Mouse (Mus musculus) midbrain, embryonic 14.5 days (tissue): ENCODE results near the gene Spaar. TPM values are rescaled to one million over a fixed set of nuclear protein-coding genes. Genes with fewer than 3 reads are reported as not detected.
"Not testable (repeated sequence)": the region's sequence is repeated elsewhere in the genome, so short reads cannot be mapped to it uniquely, and the experiment has no call there.

Source experiments
- ATAC-seq: fragments of 200-750 bp; cut with Nextera tagmentation; 2 replicates; pipeline ENCODE4 v1.8.0; 2017; ENCODE audit warnings: moderate number of reproducible peaks, moderate library complexity; ENCODE audit not compliant: low FRiP score, low TSS enrichment
- DNase-seq: peaks from one replicate; pipeline ENCODE4 v3.0.0-alpha.2; 2015
- H3K27ac ChIP-seq: fragments of 300-500 bp; sonication (generic); replicated peaks from 2 replicates; pipeline ENCODE4 v1.5.1; 2014; ENCODE audit warnings: mild to moderate bottlenecking, low read depth, low read length, moderate library complexity
- H3K27me3 ChIP-seq: fragments of 300-500 bp; sonication (generic); 2 replicates; pipeline ENCODE4 v1.6.1; 2014; ENCODE audit warnings: low read length, control low read depth, mixed read lengths; ENCODE audit not compliant: control insufficient read depth, insufficient read depth
- H3K36me3 ChIP-seq: fragments of 300-500 bp; sonication (generic); 2 replicates; pipeline ENCODE4 v1.6.1; 2014; ENCODE audit warnings: low read length, control low read depth; ENCODE audit not compliant: control insufficient read depth, insufficient read depth
- H3K4me1 ChIP-seq: fragments of 300-500 bp; sonication (generic); 2 replicates; pipeline ENCODE4 v1.6.1; 2014; ENCODE audit warnings: mild to moderate bottlenecking, antibody characterized with exemption, low read length, control low read depth; ENCODE audit not compliant: control insufficient read depth, insufficient read depth
- H3K4me2 ChIP-seq: fragments of 300-500 bp; sonication (generic); 2 replicates; pipeline ENCODE4 v1.6.1; 2014; ENCODE audit warnings: mild to moderate bottlenecking, low read length, moderate library complexity
- H3K4me3 ChIP-seq: fragments of 300-500 bp; sonication (generic); replicated peaks from 2 replicates; pipeline ENCODE4 v1.5.1; 2014; ENCODE audit warnings: low read depth, low read length
- H3K9ac ChIP-seq: fragments of 300-500 bp; sonication (generic); replicated peaks from 2 replicates; pipeline ENCODE4 v1.6.1; 2014; ENCODE audit warnings: mild to moderate bottlenecking, low read length, moderate library complexity
- H3K9me3 ChIP-seq: fragments of 300-500 bp; sonication (generic); 2 replicates; pipeline ENCODE4 v1.6.1; 2016; ENCODE audit warnings: low read length, control low read depth, mixed read lengths; ENCODE audit not compliant: control insufficient read depth
- WGBS: fragments of 180-500 bp; shearing (Covaris S2); extraction: QIAGEN DNeasy Blood & Tissue Kit; methylation state at CpG from one replicate; pipeline ENCODE4 v1.1.7; 2014; 5-methylcytosine and 5-hydroxymethylcytosine counted together
- polyA plus RNA-seq: library from polyadenylated mRNA; unstranded; fragments of >200 nt; fragmentation: Nextera tagmentation; extraction: Ambion mirVana; gene quantifications from 2 replicates; pipeline ENCODE4 v1.2.1, GENCODE M21; 2014

Spaar gene
- polyA plus RNA-seq, 1 experiment from 2014 or later: not detected

DNA sequence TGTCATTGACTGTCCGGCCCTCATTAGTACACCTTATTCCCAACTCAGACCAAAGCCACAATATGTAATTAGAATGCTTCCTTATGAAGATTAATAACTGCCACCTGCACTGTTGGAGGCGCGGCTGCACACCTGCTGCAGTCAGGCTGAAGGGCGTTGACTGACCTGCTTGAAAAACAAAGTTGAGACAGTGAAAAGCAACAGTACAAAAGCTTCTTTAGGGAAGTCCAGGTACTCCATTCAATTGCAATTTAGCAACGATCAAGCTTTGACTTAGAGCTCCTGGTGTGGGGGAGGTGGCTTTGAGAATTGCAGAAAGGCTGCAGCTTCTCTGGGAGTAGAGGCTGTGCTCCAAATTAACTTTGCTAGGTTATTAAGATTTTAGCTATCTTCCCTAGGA, 66.0 kb downstream of the Spaar start:
- H3K9ac ChIP-seq, DNase-seq, H3K36me3 ChIP-seq, H3K27me3 ChIP-seq, H3K4me1 ChIP-seq, ATAC-seq, H3K4me3 ChIP-seq, H3K9me3 ChIP-seq, H3K4me2 ChIP-seq, H3K27ac ChIP-seq: not testable (repeated sequence)
- 88% methylated on average over 5 of the region's 5 CpGs for WGBS

DNA sequence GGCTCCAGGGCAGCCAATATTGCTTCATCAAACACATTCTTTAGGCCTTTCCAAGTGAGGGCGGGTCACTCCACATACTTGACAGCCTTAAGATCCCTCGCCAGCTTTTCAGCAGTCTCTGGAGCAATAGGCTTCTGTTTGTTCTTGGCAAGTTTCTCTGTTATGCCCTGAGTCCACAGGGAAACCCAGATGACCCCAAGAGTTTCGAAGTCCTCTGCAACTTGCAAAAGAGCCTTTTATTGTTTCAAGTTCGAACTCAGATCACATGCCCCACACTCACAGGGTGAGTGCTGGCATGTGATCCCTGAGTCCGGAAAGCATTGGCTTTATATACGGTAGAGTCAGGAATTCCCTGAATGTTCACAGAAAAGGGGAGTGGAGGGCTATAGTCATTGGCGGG, 69.1 kb downstream of the Spaar start:
- Histone ChIP-seq H3K9ac (no peak overlapping the region), H3K4me1 (no peaks in the 10 kb centered on the region), H3K36me3 (no peaks in the 10 kb centered on the region), H3K4me3 (no peak overlapping the region), H3K9me3 (0 out of 2 replicates have a peak, but pooled peaks cover 11% of the 10 kb centered on the region), H3K27ac (no peak overlapping the region), H3K4me2 (no peak overlapping the region), H3K27me3 (no peaks in the 10 kb centered on the region)
- WGBS: 84% methylated on average over 7 of the region's 7 CpGs
- ATAC-seq: no peak
- DNase-seq: no peak

Other genes with a start within 250 kb of the Spaar start
- gene Sit1, start 246.3 kb upstream of the Spaar start, polyA plus RNA-seq: not detected in 2 replicates
- gene Ccdc107, start 237.1 kb upstream of the Spaar start, polyA plus RNA-seq: 68.1 and 80.6 TPM in 2 replicates
- gene Arhgef39, start 230.3 kb upstream of the Spaar start, polyA plus RNA-seq: 5.0 and 6.0 TPM in 2 replicates
- 0.30 TPM in 1 of 2 replicates, not detected in the other for gene Car9, start 223.1 kb upstream of the Spaar start, polyA plus RNA-seq
- 3.6 and 10.8 TPM in 2 replicates for gene Tpm2, start 206.3 kb upstream of the Spaar start, polyA plus RNA-seq
- 80.9 and 82.8 TPM in 2 replicates for gene Creb3, start 167.7 kb upstream of the Spaar start, polyA plus RNA-seq
- gene Tln1, start 167.3 kb upstream of the Spaar start, polyA plus RNA-seq: 60.3 and 65.5 TPM in 2 replicates
- gene Rgp1, start 151.3 kb upstream of the Spaar start, polyA plus RNA-seq: 27.2 and 28.5 TPM in 2 replicates
- gene Gba2, start 151.2 kb upstream of the Spaar start, polyA plus RNA-seq: 50.5 and 53.4 TPM in 2 replicates
- 2.1 TPM in 2 replicates for gene Msmp, start 145.5 kb upstream of the Spaar start, polyA plus RNA-seq
- gene Npr2, start 98.1 kb upstream of the Spaar start, polyA plus RNA-seq: 15.1 and 16.2 TPM in 2 replicates
- 5.1 and 5.8 TPM in 2 replicates for gene Spag8, start 76.4 kb upstream of the Spaar start, polyA plus RNA-seq
- gene Hint2, start 73.6 kb upstream of the Spaar start, polyA plus RNA-seq: 68.8 and 81.3 TPM in 2 replicates
- gene Tmem8b, start 61.1 kb upstream of the Spaar start, polyA plus RNA-seq: 11.2 and 13.3 TPM in 2 replicates
- gene Fam221b, start 60.9 kb upstream of the Spaar start, polyA plus RNA-seq: 2.7 and 2.9 TPM in 2 replicates
- gene Olfr70, start 29.2 kb upstream of the Spaar start, polyA plus RNA-seq: not detected in 2 replicates
- gene Olfr71, start 19.8 kb upstream of the Spaar start, polyA plus RNA-seq: 0.16 TPM in 1 of 2 replicates, not detected in the other
- gene Hrct1, start 2.8 kb upstream of the Spaar start, polyA plus RNA-seq: 0.20 and 0.30 TPM in 2 replicates
- not detected in 2 replicates for gene Olfr159, start 41.0 kb downstream of the Spaar start, polyA plus RNA-seq
- not detected in 2 replicates for gene Olfr156, start 93.9 kb downstream of the Spaar start, polyA plus RNA-seq
- not detected in 2 replicates for gene Olfr157, start 110.2 kb downstream of the Spaar start, polyA plus RNA-seq
- gene Olfr155, start 121.5 kb downstream of the Spaar start, polyA plus RNA-seq: not detected in 2 replicates
- 4.4 and 6.8 TPM in 2 replicates for gene Reck, start 145.5 kb downstream of the Spaar start, polyA plus RNA-seq
- 27.0 and 31.8 TPM in 2 replicates for gene Glipr2, start 227.4 kb downstream of the Spaar start, polyA plus RNA-seq